Mouse (Mus musculus) myocyte (in vitro differentiated cells): ENCODE results near the gene Tjp3.

ENCODE experiments used
- E2F4 ChIP-seq: IDR thresholded peaks from one replicate; pipeline ENCODE4 v1.6.1; 2011; ENCODE audit warnings: mild to moderate bottlenecking, control low read depth, moderate library complexity; ENCODE audit not compliant: insufficient read depth
- POLR2A ChIP-seq: IDR thresholded peaks from one replicate; pipeline ENCODE4 v1.6.1; 2011; ENCODE audit warnings: low read depth, mild to moderate bottlenecking, control low read depth, moderate library complexity; ENCODE audit not compliant: insufficient read length
- POLR2AphosphoS2 ChIP-seq: IDR thresholded peaks from one replicate; pipeline ENCODE4 v1.6.1; 2011; ENCODE audit warnings: low read depth, control low read depth; ENCODE audit not compliant: insufficient read length
- TCF12 ChIP-seq: IDR thresholded peaks from one replicate; pipeline ENCODE4 v1.6.1; 2011; ENCODE audit warnings: mild to moderate bottlenecking, control low read depth; ENCODE audit not compliant: poor library complexity, insufficient read depth, severe bottlenecking

DNA sequence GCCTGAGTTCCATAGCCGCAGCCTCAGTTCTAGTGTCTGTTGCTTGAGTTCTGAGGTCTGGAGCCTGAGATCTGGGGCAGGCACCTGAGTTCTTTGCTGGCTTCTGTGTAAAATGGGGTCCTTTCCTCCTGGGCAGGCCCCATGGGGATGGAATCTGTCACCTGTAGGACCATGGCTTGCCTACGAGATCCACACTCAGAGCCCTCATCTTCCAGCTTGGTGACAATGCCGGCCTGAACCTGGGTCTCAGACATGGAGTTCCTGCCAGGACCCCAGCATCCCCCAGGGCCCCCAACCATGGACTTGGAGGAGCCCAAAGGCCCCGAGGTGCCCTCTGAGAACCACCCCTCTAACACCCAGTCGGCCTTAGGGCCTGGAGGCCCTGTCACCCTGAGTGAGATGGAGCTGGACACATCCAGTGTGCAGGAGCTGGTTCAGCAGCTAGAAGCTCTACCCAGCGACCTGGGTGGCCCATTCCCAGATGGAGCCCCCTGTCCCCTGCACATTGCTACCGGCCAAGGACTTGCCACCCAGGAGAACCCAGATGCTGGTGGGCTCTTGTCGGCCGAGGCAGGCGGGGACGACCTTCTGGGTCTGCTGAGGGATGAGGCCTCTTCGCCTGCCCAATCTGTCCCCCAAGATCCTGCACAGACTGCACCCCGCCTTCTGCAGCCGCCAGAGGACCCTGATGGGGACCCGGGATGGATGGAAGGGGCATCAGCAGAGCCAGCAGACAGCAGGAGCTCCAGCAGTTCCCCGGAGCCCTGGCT is 22.6 kb downstream of the Tjp3 start:
- TF ChIP-seq POLR2A: no peak
- TF ChIP-seq TCF12: no peak
- no peak for TF ChIP-seq E2F4
- TF ChIP-seq POLR2AphosphoS2: no peak
